Mouse (Mus musculus): ENCODE measurements at regions not wholly inside any gene's neighbourhood (a gene's known extent, or its start where the extent isn't known, plus 50 kb on each side); places are given as distances from the start of the nearest gene placed in this dataset.
A peak's percentile ranks its signal among the peaks of the same experiment; 100 is the strongest.

DNA sequence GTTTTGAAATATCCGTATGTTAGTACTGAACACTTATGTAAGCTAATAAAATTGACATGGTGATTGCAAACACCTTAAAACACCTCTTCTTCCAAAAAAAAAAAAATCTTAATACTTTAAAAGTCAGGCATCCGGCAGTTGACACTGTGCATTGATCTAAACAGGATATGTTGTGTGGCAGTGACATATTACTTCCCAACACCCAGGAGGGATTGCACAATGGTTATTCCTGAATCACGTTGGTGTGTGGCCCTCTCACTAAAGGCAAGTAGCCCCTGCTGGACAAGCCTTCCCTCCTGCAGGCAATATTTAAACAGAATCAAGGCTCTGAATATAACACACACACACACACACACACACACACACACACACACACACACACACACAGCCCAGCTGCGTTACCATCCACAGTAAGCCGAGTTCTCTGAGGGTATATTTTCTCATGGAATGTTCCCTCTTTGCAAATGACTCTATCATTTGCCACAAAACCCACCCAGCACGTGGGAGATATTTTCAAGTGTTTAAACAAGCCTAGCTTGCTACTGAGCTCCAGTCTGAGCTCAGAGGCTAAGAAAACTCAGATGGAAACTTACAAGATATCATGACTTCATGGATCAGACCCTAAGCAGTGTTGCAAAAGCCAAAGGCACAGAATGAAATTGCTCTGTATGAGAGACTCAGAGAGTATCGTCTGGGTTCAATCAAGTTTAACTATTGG lies 128.8 kb upstream of the Lyplal1 start:
- H3K4me3 ChIP-seq (ENCODE audit: low read depth, low read length) = no peak overlapping the region
- H3K36me3 ChIP-seq (ENCODE audit: control insufficient read depth, insufficient read depth, low read length) = no peaks in the 10 kb centered on the region
- no peaks in the 10 kb centered on the region for H3K27me3 ChIP-seq (ENCODE audit: control insufficient read depth, insufficient read depth, low read length)
- no peaks in the 10 kb centered on the region for H3K9me3 ChIP-seq (ENCODE audit: control insufficient read depth, low read length)
- 47% methylated on average over 7 of the region's 7 CpGs for WGBS
- H3K27ac ChIP-seq (replicated peaks) = no peak overlapping the region
- ATAC-seq (ENCODE audit: low FRiP score, low TSS enrichment) (no peak), DNase-seq (ENCODE audit: low spot score) (no peak)
- H3K4me1 ChIP-seq (replicated peaks; ENCODE audit: control insufficient read depth, insufficient read depth) = no peaks in the 10 kb centered on the region
- H3K4me2 ChIP-seq (replicated peaks; ENCODE audit: low read depth) = no peak overlapping the region
- TF ChIP-seq CTCF (IDR thresholded peaks at IDR 0.05; ENCODE audit: low read depth) = no peak
- TF ChIP-seq EP300 (optimal IDR thresholded peaks at IDR 0.05) = no peak
- H3K9ac ChIP-seq (ENCODE audit: low read length) = no peak overlapping the region

DNA sequence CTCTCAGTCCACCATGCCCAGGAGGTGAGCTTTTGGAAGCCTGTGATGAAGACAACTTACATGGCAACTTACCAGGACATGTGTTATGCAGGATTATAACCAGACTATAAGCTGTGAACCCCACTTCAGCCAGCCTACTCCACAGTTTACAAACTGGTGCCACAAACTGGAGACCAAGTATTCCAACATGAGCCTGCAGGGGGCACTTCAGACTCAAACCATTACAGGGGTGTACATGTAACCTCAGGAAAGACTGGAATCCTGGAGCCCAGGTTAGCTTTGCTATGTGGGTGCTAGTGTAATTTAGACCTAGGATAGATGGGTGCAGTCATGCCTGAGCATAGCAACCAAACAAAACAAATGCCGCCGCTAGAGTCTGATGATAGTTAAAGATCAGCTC lies 124.0 kb upstream of the Lyplal1 start:
- WGBS = 90% methylated on average over 2 of the region's 2 CpGs
- Histone ChIP-seq H3K9me3 (ENCODE audit: control insufficient read depth, low read length) (no peaks in the 10 kb centered on the region), H3K4me1 (replicated peaks; ENCODE audit: control insufficient read depth, insufficient read depth) (no peaks in the 10 kb centered on the region), H3K4me3 (ENCODE audit: low read depth, low read length) (no peak overlapping the region), H3K36me3 (ENCODE audit: control insufficient read depth, insufficient read depth, low read length) (no peaks in the 10 kb centered on the region), H3K4me2 (replicated peaks; ENCODE audit: low read depth) (no peak overlapping the region), H3K27me3 (ENCODE audit: control insufficient read depth, insufficient read depth, low read length) (no peaks in the 10 kb centered on the region), H3K27ac (replicated peaks) (no peak overlapping the region), H3K9ac (ENCODE audit: low read length) (no peak overlapping the region)
- ATAC-seq (ENCODE audit: low FRiP score, low TSS enrichment) = no peak
- TF ChIP-seq EP300 (optimal IDR thresholded peaks at IDR 0.05) (no peak), CTCF (IDR thresholded peaks at IDR 0.05; ENCODE audit: low read depth) (peak; percentile 48)
- DNase-seq (ENCODE audit: low spot score) = no peak

DNA sequence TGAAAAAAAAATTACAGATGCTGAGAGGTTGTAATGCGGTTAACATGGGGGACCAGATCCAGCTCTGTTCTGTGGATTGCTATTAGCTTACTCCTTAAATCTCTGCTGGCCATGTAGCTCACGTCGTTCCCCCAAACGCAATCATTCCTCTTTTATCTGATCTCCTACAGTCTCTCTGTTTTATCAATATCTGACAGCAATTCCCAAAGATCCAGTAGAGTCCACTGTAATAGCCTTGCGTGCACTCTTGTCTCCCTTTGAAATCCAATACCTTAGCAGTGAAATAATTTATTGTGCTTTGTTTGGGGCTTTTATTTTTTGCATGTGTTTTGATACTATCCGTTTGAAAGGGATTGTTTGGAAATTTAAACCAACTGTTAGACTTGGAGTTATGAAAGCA lies 120.4 kb upstream of the Lyplal1 start:
- ATAC-seq (ENCODE audit: low FRiP score, low TSS enrichment) = no peak
- H3K9ac ChIP-seq (ENCODE audit: low read length) = no peak overlapping the region
- WGBS = 46% methylated on average over 6 of the region's 6 CpGs
- no peaks in the 10 kb centered on the region for H3K36me3 ChIP-seq (ENCODE audit: control insufficient read depth, insufficient read depth, low read length)
- no peaks in the 10 kb centered on the region for H3K9me3 ChIP-seq (ENCODE audit: control insufficient read depth, low read length)
- no peaks in the 10 kb centered on the region for H3K27me3 ChIP-seq (ENCODE audit: control insufficient read depth, insufficient read depth, low read length)
- no peaks in the 10 kb centered on the region for H3K4me1 ChIP-seq (replicated peaks; ENCODE audit: control insufficient read depth, insufficient read depth)
- no peak overlapping the region for H3K4me2 ChIP-seq (replicated peaks; ENCODE audit: low read depth)
- no peak for DNase-seq (ENCODE audit: low spot score)
- no peak overlapping the region for H3K4me3 ChIP-seq (ENCODE audit: low read depth, low read length)
- H3K27ac ChIP-seq (replicated peaks) = no peak overlapping the region
- no peak for TF ChIP-seq CTCF (IDR thresholded peaks at IDR 0.05; ENCODE audit: low read depth)
- no peak for TF ChIP-seq EP300 (optimal IDR thresholded peaks at IDR 0.05)

DNA sequence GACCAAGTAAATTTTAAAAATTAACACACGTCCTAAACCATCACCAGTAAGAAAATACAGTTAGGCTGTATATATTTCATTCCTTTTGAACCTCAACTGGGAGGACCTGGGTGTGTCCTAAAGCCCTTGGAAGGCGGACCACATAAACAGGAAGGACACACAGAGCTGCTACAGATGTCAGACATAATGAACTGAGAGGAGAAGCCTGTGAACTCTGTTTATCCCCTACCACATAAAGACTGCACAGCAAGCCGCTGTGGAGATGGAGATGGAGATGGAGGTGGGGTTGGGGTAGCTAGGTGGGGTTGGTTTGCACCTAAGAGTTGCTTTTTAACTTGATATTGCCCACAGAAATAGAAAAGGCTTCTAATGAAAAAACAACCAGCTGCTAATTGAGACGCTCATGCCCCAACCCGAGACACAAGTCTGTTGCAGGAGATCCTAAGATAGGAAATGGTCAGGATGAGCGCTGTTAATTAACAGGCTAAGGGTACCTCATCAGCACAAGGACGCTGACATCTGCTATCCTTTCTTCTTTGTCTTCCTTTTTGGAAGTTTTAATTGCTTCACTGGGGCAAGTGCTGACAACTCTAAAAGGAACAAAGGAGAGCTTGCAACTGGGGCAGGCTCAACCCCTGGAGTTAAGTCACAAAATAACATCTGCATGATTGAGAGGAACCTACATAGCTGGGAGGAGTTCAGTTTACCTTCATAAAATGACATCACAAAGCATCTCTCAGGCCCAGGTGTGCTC lies 119.3 kb upstream of the Lyplal1 start:
- DNase-seq (ENCODE audit: low spot score) = no peak

DNA sequence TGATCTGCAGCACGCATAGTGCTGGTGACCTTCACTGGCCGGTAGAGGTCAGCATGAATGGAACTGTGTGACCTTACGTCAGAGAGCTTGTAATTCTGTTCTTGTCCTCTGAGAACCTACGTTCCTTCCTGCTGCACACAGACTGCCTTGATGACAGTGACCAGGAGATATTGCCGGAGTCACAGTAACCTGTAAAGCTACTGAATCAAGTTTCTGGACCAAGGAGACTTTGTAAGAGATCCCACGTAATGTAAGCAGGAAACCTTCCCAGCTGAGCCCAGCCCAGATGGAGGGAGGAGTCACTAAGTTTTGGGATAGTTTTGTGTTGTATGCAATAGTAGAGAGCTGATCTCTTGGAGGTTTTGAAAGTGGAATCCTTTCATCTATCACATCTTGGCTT lies 117.4 kb upstream of the Lyplal1 start:
- Histone ChIP-seq H3K9me3 (ENCODE audit: control insufficient read depth, low read length) (no peaks in the 10 kb centered on the region), H3K4me1 (replicated peaks; ENCODE audit: control insufficient read depth, insufficient read depth) (no peaks in the 10 kb centered on the region), H3K27me3 (ENCODE audit: control insufficient read depth, insufficient read depth, low read length) (no peaks in the 10 kb centered on the region), H3K4me3 (ENCODE audit: low read depth, low read length) (no peak overlapping the region), H3K9ac (ENCODE audit: low read length) (no peak overlapping the region), H3K36me3 (ENCODE audit: control insufficient read depth, insufficient read depth, low read length) (no peaks in the 10 kb centered on the region), H3K27ac (replicated peaks) (no peak overlapping the region), H3K4me2 (replicated peaks; ENCODE audit: low read depth) (no peak overlapping the region)
- DNase-seq (ENCODE audit: low spot score) (no peak), ATAC-seq (ENCODE audit: low FRiP score, low TSS enrichment) (no peak)
- TF ChIP-seq CTCF (IDR thresholded peaks at IDR 0.05; ENCODE audit: low read depth) = no peak
- no peak for TF ChIP-seq EP300 (optimal IDR thresholded peaks at IDR 0.05)
- 79% methylated on average over 6 of the region's 6 CpGs for WGBS

More for the DNA sequence above, 119.3 kb upstream of the Lyplal1 start:
- ATAC-seq (ENCODE audit: low FRiP score, low TSS enrichment) = no peak
- no peak overlapping the region for H3K4me2 ChIP-seq (replicated peaks; ENCODE audit: low read depth)
- no peaks in the 10 kb centered on the region for H3K36me3 ChIP-seq (ENCODE audit: control insufficient read depth, insufficient read depth, low read length)
- H3K27ac ChIP-seq (replicated peaks) = no peak overlapping the region
- no peak for TF ChIP-seq CTCF (IDR thresholded peaks at IDR 0.05; ENCODE audit: low read depth)
- TF ChIP-seq EP300 (optimal IDR thresholded peaks at IDR 0.05) = no peak
- no peak overlapping the region for H3K4me3 ChIP-seq (ENCODE audit: low read depth, low read length)
- 69% methylated on average over 7 of the region's 7 CpGs for WGBS
- no peaks in the 10 kb centered on the region for H3K4me1 ChIP-seq (replicated peaks; ENCODE audit: control insufficient read depth, insufficient read depth)
- H3K9me3 ChIP-seq (ENCODE audit: control insufficient read depth, low read length) = no peaks in the 10 kb centered on the region
- no peaks in the 10 kb centered on the region for H3K27me3 ChIP-seq (ENCODE audit: control insufficient read depth, insufficient read depth, low read length)
- H3K9ac ChIP-seq (ENCODE audit: low read length) = no peak overlapping the region

DNA sequence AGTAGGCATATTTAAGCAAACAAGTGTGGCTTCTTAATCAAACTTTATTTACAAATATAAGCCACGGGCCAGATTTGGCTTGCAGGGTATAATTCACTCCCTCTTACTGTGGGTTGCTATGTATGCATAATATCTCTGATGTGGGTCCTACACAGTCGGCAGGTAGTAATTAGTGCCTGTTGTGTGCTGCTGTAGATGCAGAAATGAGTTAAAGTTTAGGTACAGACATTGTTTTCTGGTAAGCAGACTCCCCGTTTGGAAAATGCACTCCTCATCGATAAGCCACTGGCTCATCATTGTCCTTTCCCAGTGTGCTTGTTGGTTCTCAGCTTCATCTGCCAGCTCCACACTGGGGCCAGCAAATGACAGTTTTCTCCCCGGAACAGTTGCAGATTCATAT lies 113.4 kb upstream of the Lyplal1 start:
- Histone ChIP-seq H3K27me3 (ENCODE audit: control insufficient read depth, insufficient read depth, low read length) (no peaks in the 10 kb centered on the region), H3K4me2 (replicated peaks; ENCODE audit: low read depth) (no peak overlapping the region), H3K36me3 (ENCODE audit: control insufficient read depth, insufficient read depth, low read length) (no peaks in the 10 kb centered on the region), H3K9me3 (ENCODE audit: control insufficient read depth, low read length) (no peaks in the 10 kb centered on the region), H3K4me3 (ENCODE audit: low read depth, low read length) (no peak overlapping the region), H3K4me1 (replicated peaks; ENCODE audit: control insufficient read depth, insufficient read depth) (no peaks in the 10 kb centered on the region), H3K27ac (replicated peaks) (no peak overlapping the region), H3K9ac (ENCODE audit: low read length) (no peak overlapping the region)
- no peak for ATAC-seq (ENCODE audit: low FRiP score, low TSS enrichment)
- DNase-seq (ENCODE audit: low spot score) = no peak
- TF ChIP-seq EP300 (optimal IDR thresholded peaks at IDR 0.05) (no peak), CTCF (IDR thresholded peaks at IDR 0.05; ENCODE audit: low read depth) (no peak)
- WGBS = 70% methylated on average over 5 of the region's 5 CpGs
